Mouse (Mus musculus) granulocyte monocyte progenitor cell, adult 5-6 weeks (primary cell): ENCODE results near the gene Gtf2ird1. TPM values are rescaled to one million over a fixed set of nuclear protein-coding genes. Genes with fewer than 3 reads are reported as not detected.

Experiments used
- ATAC-seq: replicated peaks from 2 replicates; pipeline ENCODE4 v1.8.0; 2016; ENCODE audit warnings: mild to moderate bottlenecking, moderate TSS enrichment, inconsistent platforms; ENCODE audit not compliant: poor library complexity, severe bottlenecking
- total RNA-seq, 2 experiments: library from RNA; stranded (forward) in 1 of 2; stranded (reverse) in 1 of 2; fragments of 200-712, 200-1000 nt in 1 of 2; fragments of >200 nt in 1 of 2; fragmentation: Nextera tagmentation in 1 of 2; gene quantifications; 2 replicates each; pipeline ENCODE4 v1.2.3; 2014 to 2017

The Gtf2ird1 gene
- total RNA-seq, 2 experiments from 2014 or later, result 14.0 to 43.1 TPM

- ATAC-seq, result no peak
Observed at GRCm38 (mm10) chr5:134321699-134322098, 134.8 kb downstream of the Gtf2ird1 start.

GRCm38 (mm10) chr5:134318903-134319302, 137.6 kb downstream of the Gtf2ird1 start:
- ATAC-seq, result no peak

DNA sequence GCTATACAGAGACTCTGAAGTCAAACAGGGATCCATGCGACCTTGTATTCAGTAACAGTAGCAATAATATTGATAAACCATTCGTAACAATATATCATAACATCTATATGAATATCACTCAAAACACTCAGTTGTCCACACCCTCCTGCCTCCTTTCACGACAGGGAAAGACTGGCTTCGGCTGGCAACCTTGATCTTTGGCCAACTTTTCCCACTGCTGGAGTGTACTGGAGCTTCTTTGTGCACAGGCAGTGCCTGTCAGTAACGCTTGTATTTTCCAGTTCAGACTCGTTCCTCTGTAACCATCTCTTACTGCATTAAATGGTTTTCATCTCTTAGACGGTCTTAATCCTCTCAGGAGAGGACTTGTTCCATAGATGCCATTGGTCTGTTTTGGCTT, 139.8 kb downstream of the Gtf2ird1 start:
- no peak for ATAC-seq

DNA sequence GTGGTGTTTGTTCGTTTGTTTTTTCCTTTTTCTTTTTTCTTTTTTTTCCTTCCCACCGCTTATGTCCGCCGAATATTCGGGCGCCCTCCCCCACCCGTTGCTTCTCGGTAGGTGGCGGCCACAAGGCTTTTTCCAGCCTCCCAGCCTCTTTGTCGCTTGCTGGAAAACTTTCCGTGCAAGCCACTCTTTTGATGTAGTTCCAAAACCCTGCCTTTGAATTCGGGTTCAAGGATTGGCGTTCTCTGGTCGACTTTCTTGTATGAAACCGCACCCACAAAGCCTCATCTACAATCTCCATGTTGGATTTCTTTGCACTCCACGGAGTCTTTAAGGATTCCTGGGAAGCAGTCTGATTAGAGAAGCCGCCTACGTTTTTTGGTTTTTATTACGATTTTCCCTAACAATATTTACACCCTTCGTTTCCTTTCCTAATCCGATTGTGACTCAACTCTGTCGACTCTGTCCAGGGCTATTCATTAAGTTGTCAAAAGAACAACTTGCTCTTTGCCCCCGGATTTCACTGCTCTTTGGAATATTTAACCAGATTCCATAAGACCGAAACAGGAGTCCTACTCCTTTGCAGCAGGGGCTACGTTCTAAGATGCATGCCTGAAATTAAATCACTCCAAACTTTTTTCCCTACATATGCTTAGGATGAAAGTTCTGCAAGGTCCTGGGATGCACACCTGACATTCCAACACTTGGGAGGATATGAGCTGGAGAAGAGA, 140.7 kb downstream of the Gtf2ird1 start:
- ATAC-seq, result no peak

DNA sequence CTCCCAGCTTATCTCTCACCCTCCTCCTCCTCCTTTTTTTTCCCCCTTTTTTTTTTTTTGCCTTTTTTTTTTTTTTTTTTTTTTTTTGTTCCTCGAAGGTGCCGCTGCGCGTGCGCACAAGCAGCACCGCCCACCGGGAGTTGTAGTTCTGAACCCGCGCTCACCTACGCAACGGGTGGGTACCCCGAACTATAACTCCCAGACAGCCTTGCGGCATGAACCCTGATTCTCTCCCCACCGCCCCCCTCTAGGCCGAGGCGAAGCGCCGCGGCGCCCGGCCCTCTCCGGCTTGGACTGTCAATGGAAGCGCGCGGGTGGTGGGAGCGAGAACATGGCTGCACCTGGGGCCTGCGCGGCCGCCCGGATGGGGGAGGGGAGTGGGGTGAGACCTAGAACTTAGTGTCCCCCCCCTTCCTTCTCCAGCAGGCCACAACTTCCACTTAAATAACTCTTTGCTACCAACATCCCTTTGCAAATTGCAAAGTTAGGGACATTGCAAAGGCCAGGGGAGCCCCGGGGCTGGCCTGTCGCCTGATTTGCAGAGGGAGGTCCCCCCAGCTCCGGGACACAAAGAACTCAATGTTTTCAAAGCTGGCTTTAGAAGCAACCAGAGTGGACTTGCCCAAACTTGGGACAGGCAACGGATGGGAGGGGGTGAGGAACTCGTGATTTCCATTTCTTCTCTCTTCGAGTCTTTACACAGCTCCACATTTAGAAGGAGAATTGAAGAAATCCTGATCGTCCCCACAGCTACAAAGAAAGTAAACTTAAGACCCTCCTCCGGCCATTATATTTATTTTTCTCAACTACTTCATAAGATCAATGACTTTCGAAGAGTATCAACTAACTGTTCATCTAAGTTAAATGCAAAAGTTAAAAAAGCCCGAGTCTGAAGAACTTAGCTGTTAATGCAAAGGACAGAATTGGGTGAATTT, 141.6 kb downstream of the Gtf2ird1 start, which contains the start of gene Gtf2i:
TSS of gene Gtf2i (minus strand) at position 73 of the 935 bp plus-strand sequence.
- peak; percentile 71 for ATAC-seq

- peak; percentile 23 for ATAC-seq
Observed at GRCm38 (mm10) chr5:134314068-134314674, 142.3 kb downstream of the Gtf2ird1 start.

GRCm38 (mm10) chr5:134313451-134314067, 143.0 kb downstream of the Gtf2ird1 start:
- ATAC-seq, result peak; percentile 78

DNA sequence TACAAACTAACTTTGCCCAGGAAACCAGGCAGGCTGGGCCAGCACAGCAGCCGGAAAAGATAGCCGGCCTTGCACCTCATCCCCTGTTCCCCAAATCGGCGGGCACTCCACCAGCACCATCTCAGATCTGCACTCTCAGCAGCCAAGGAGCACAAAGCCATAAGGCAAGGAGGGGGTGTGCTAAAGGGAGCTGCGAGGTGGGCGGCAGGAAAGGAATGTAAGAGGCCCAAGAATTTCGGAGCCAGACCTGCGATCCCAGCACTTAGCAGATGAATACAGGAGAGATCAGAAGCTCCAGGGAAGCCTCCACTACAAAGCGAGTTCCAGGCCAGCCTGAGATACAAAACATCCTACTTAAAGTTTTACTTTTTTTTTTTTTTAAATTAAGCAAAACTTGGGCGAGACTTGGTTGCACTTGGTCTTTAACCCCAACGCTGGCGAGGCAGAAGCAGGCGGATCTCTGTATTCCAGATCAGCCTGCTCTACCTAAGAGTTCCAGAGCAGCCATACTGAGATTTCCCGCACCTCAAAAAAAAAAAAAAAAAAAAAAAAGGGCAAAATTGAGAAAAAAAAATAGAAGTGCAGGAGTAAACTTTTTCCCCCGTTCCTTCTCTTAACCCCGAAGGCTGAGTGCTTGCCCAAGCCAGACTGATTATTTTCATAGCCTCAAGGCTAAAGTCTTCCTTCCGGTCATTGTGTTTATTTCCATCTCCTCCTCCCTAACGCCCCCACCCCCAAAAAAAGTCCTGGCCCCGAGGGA, 143.6 kb downstream of the Gtf2ird1 start:
- ATAC-seq, result no peak

- ATAC-seq, result no peak
Observed at GRCm38 (mm10) chr5:134311894-134312411, 144.6 kb downstream of the Gtf2ird1 start.

GRCm38 (mm10) chr5:134310201-134310600, 146.3 kb downstream of the Gtf2ird1 start:
- ATAC-seq, result no peak

- ATAC-seq, result no peak
Observed at GRCm38 (mm10) chr5:134309345-134309744, 147.2 kb downstream of the Gtf2ird1 start.

Other genes starting within 250 kb of the Gtf2ird1 start
- 163 and 170 TPM in 2 replicates for gene Ncf1, start 227.1 kb downstream of the Gtf2ird1 start, total RNA-seq (2014; fragmentation: Nextera tagmentation)
- 165 and 177 TPM in 2 replicates for gene Ncf1, start 227.1 kb downstream of the Gtf2ird1 start, total RNA-seq (2017)
- 139 and 142 TPM in 2 replicates for gene Gtf2i, start 142.0 kb downstream of the Gtf2ird1 start, total RNA-seq (2014; fragmentation: Nextera tagmentation)
- 49.9 and 63.1 TPM in 2 replicates for gene Gtf2i, start 142.0 kb downstream of the Gtf2ird1 start, total RNA-seq (2017)
- gene Clip2, start 95.7 kb upstream of the Gtf2ird1 start, total RNA-seq (2014; fragmentation: Nextera tagmentation), result 4.5 and 5.1 TPM in 2 replicates
- 2.5 and 7.9 TPM in 2 replicates for gene Clip2, start 95.7 kb upstream of the Gtf2ird1 start, total RNA-seq (2017)
- not detected in 2 replicates for gene Syna, start 103.5 kb upstream of the Gtf2ird1 start, total RNA-seq (2014; fragmentation: Nextera tagmentation)
- gene Syna, start 103.5 kb upstream of the Gtf2ird1 start, total RNA-seq (2017), result not detected in 2 replicates
- 284 and 297 TPM in 2 replicates for gene Rfc2, start 124.7 kb upstream of the Gtf2ird1 start, total RNA-seq (2014; fragmentation: Nextera tagmentation)
- gene Rfc2, start 124.7 kb upstream of the Gtf2ird1 start, total RNA-seq (2017), result 146 and 201 TPM in 2 replicates
- 43.8 and 50.9 TPM in 2 replicates for gene Lat2, start 158.3 kb upstream of the Gtf2ird1 start, total RNA-seq (2014; fragmentation: Nextera tagmentation)
- gene Lat2, start 158.3 kb upstream of the Gtf2ird1 start, total RNA-seq (2017), result 34.0 TPM in 2 replicates
- 226 and 246 TPM in 2 replicates for gene Eif4h, start 182.8 kb upstream of the Gtf2ird1 start, total RNA-seq (2014; fragmentation: Nextera tagmentation)
- 252 and 300 TPM in 2 replicates for gene Eif4h, start 182.8 kb upstream of the Gtf2ird1 start, total RNA-seq (2017)
- gene Limk1, start 231.9 kb upstream of the Gtf2ird1 start, total RNA-seq (2014; fragmentation: Nextera tagmentation), result 30.6 and 30.9 TPM in 2 replicates
- 11.4 and 13.6 TPM in 2 replicates for gene Limk1, start 231.9 kb upstream of the Gtf2ird1 start, total RNA-seq (2017)